Mouse (Mus musculus) forelimb bud, embryonic 11.5 days (tissue): ENCODE results near the gene Tmem168.

ENCODE experiments used
- DNase-seq: peaks from one replicate; pipeline ENCODE4 v3.0.0-alpha.2; 2012; ENCODE audit warnings: low read depth, low spot score

The Tmem168 gene

DNA sequence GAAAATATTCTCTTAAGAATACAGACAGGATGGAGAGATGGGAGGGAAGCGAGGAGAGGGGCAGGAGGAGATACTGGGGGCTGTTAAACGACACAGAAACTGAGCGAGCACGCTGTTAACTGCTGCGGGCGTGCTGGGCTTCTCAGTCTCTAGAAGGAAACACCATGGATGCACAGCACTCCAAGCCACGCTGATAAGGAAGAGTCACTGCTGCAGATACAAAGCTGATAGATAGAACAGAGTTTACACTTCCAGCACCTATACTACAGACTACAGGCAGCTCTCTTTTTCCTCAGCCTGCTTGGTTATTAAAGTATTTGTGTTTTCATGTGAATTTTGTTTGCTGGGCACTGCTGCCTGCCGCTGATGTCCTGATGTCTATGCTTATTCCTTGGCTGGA is 21.7 kb downstream of the Tmem168 start:
- no peak for DNase-seq

DNA sequence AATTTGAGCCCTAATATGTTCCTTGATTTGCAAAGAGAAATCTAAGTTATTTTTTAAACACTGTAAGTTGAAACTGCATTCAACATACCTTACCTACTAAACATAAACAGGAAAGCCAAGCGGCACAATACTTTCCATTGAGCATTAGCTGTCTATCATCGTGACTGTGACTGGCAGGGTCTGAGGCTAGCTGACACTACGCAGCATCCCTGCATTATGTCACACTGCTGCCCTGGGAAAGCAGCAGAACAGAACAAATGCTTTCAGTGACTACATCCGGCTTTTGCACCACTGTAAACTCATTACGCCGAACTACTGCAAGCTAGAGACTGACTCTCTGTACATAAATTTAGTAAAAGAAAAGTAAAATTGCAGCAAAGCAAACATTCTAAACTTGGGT is 23.1 kb downstream of the Tmem168 start:
- DNase-seq, result no peak

- DNase-seq, result no peak
These were observed 25.8 kb downstream of the Tmem168 start for GRCm38 (mm10) chr6:13582075-13582474.

DNA sequence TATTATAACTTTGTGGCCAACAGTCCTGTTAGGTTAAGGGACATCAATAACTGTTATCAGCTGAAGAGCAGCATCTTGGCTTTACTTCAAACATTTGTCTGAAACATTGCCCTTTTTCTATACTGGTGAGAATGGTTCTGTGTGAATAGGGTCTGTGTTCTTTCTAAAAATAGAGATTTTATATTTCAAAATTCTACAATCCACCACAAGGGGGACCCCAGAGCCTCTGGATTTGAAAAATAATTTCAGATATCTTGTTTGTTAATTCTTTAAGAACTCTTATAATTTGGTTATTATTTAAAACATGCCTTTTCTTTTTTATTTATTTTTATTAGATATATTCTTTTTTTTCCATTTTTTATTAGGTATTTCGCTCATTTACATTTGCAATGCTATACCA is 42.2 kb downstream of the Tmem168 start:
- no peak for DNase-seq

DNA sequence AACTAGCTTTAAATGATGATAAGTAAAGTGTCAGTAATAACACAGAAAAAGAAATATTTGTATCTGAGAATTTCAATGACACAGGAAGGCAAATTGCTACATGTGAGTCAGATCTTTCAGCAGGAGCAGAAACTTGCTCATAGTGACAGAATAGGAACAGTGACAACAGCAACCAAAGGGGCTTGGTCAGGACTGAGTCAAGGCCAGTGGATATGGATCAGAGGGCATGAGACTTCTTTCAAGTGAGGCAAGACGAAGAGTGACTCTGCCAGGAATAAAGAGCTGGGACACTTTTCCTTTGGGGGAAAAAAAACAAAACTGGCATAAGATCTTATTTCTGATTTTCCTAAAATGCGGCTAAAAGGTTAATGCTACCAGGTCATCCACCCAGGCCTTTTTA is 52.6 kb downstream of the Tmem168 start:
- no peak for DNase-seq

DNA sequence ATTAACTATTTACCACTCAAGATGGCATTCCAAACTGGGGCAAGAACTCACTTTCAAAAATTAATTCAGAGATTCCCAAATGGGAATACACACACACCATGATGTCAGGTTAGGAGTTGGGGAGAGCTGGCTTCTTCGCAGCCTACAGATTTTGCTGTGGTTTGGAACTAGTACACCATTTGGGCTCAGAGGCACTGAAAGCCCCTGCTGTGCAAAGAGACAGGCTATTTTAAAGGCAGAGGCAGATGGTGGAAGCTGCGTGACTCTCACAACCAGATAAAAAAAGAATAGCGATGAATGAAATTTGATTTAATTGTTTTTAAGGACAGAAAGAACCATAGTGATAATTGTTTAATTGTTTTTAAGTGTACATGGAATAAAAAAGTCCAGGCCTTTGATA is 66.1 kb downstream of the Tmem168 start:
- no peak for DNase-seq

- no peak for DNase-seq
These were observed 70.5 kb downstream of the Tmem168 start for GRCm38 (mm10) chr6:13537275-13537964.
